Mouse (Mus musculus): ENCODE results near the gene Vmn2r89.
"Not testable (repeated sequence)": the region's sequence is repeated elsewhere in the genome, so short reads cannot be mapped to it uniquely, and the experiment has no call there.

DNA sequence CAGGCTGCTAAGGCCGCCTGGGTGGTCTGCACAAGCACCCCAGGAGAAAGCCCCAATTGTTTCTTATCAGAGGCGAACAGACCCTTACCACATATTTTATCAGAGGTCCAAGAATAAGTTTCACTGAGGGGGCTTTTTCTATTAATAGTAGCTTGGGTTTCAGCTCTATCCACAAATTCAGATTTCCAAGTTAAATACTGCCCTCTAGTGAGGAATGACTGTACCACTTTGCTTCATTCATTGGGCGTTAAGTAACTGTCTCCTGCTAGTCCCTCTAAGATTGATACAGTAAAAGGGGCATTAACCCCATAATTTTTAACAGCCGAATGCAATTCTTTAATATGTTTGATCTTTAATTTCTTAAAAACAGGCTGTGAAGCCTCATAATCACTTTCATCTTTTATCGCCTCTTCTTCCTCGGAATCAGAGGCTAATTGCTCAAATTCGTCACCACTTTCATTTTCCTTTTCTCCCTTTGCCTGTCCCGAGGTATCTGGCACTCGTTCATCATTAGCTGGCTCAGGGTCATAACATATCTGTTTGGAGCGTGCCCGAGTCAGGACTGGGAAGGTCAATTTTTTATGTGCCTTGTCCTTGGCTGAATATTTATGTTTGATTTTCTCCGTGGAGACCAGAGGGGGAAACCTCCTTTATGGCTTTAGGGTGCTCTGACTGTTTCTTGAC lies 29.8 kb downstream of the Vmn2r89 start:
- TF ChIP-seq CTCF (IDR thresholded peaks at IDR 0.05; ENCODE audit: borderline replicate concordance, control insufficient read depth, extremely low read depth, insufficient read depth, low read length, poor library complexity); POLR2A (IDR thresholded peaks at IDR 0.05; ENCODE audit: control insufficient read depth, extremely low read depth, insufficient read depth, low read length, poor library complexity): not testable (repeated sequence)
